ENCODE assay signal across 8 mouse cellular contexts in genomic region chr3:94987578-94987977, GRCm38 (mm10). TPM values are rescaled to one million over a fixed set of nuclear protein-coding genes. Genes with fewer than 3 reads are reported as not detected.
DNase-seq lines count a peak whose midpoint lies in the region; TF ChIP-seq lines count a peak whose summit lies in the region.

No protein-coding gene starts in this region.

- H3K4me1 ChIP-seq in small intestine, adult 2 months (ENCODE audit: control insufficient read depth, insufficient read depth, insufficient read length, low read length): peaks cover 19% of the 10 kb centered on the region; the same call in 1 of the 2 replicates

- no peaks in the 10 kb centered on the region for H3K27me3 ChIP-seq in small intestine, adult 2 months (ENCODE audit: control insufficient read depth, insufficient read depth, low read length)

- intact Hi-C loops in left cerebral cortex, postnatal 10 days (cut with DNase I): no loop called here

- peaks cover 28% of the 10 kb centered on the region for H3K36me3 ChIP-seq in small intestine, adult 2 months (ENCODE audit: control insufficient read depth, insufficient read depth, low read length)

- H3K27ac ChIP-seq in small intestine, adult 2 months (ENCODE audit: insufficient read depth, low read depth, low read length): peak overlapping the region; percentile 55; the same call in 1 of the 2 replicates

- DNase-seq in urinary bladder, postnatal 14 days (ENCODE audit: low spot score): peak; percentile 79
- no peak for DNase-seq in urinary bladder, postnatal 10 days (ENCODE audit: low spot score)
- DNase-seq in gastrocnemius, postnatal 25 days: peak; percentile 78
- DNase-seq in kidney, postnatal 36 days: peak; percentile 43 to 58
- DNase-seq in thymus, postnatal 4 days: no peak
- no peak for DNase-seq in thymus, postnatal 14 days
- no peak for DNase-seq in left cerebral cortex, postnatal 10 days (ENCODE audit: extremely low spot score in 1 of 2, low spot score in 2 of 2)

- TF ChIP-seq CTCF in small intestine, adult 2 months (IDR thresholded peaks at IDR 0.05; ENCODE audit: extremely low read depth, insufficient read length, insufficient replicate concordance, low read depth, low read length): no peak

- no peak for TF ChIP-seq POLR2A in small intestine, adult 2 months (IDR thresholded peaks at IDR 0.05; ENCODE audit: low read depth, low read length)

- no peak overlapping the region for H3K4me3 ChIP-seq in small intestine, adult 2 months (ENCODE audit: low read depth, low read length)

RNA-seq across cellular contexts. Expression of gene Pi4kb, which starts 13.0 kb away (rescaled TPM):
- 10 to 100 TPM; 20.2 to 23.8 TPM for total RNA-seq in gastrocnemius, postnatal 25 days (2021)
- polyA plus RNA-seq in small intestine, adult 2 months (2012; rRNA removed): 14.2 and 20.9 TPM in 2 replicates
- 10 to 100 TPM; 47.9 to 49.7 TPM for total RNA-seq in left cerebral cortex, postnatal 10 days (2021)

RNA-seq across cellular contexts. Expression of gene Zfp687, which starts 27.7 kb away (rescaled TPM):
- 1 to 10 TPM; 8.4 to 8.9 TPM for total RNA-seq in gastrocnemius, postnatal 25 days (2021)
- polyA plus RNA-seq in small intestine, adult 2 months (2012; rRNA removed): 9.1 and 17.1 TPM in 2 replicates
- 10 to 100 TPM; 20.8 to 21.8 TPM for total RNA-seq in left cerebral cortex, postnatal 10 days (2021)

RNA-seq across cellular contexts. Expression of gene Rfx5, which starts 33.7 kb away (rescaled TPM):
- 1 to 10 TPM; 3.3 to 6.6 TPM for total RNA-seq in gastrocnemius, postnatal 25 days (2021)
- 5.5 and 5.7 TPM in 2 replicates for polyA plus RNA-seq in small intestine, adult 2 months (2012; rRNA removed)
- total RNA-seq in left cerebral cortex, postnatal 10 days (2021): 10 to 100 TPM; 26.8 to 27.5 TPM

RNA-seq across cellular contexts. Expression of gene Selenbp1, which starts 54.7 kb away (rescaled TPM):
- 10 to 100 TPM; 10.7 to 15.2 TPM for total RNA-seq in gastrocnemius, postnatal 25 days (2021)
- polyA plus RNA-seq in small intestine, adult 2 months (2012; rRNA removed): 30.5 and 50.4 TPM in 2 replicates
- 1 to 10 TPM; 3.2 to 3.8 TPM for total RNA-seq in left cerebral cortex, postnatal 10 days (2021)

RNA-seq across cellular contexts. Expression of gene Psmd4, which starts 54.8 kb away (rescaled TPM):
- 100 to 1,000 TPM; 163 to 181 TPM for total RNA-seq in gastrocnemius, postnatal 25 days (2021)
- polyA plus RNA-seq in small intestine, adult 2 months (2012; rRNA removed): 81.7 and 131 TPM in 2 replicates
- 100 to 1,000 TPM; 155 to 167 TPM for total RNA-seq in left cerebral cortex, postnatal 10 days (2021)

Comparison
In these comparisons a context has a peak if more than half of its experiments do, and no peak if none do; other contexts are left out.
1. DNase-seq: peak in urinary bladder, postnatal 14 days (single experiment), gastrocnemius, postnatal 25 days (single experiment) and kidney, postnatal 36 days (2 of 2); none in urinary bladder, postnatal 10 days (single experiment), thymus, postnatal 4 days (single experiment), thymus, postnatal 14 days (single experiment) and left cerebral cortex, postnatal 10 days (0 of 2).